Mouse (Mus musculus): ENCODE data around the gene Flywch1. TPM values are rescaled to one million over a fixed set of nuclear protein-coding genes. Genes with fewer than 3 reads are reported as not detected.

Gene Flywch1
- polyA plus RNA-seq, 1 experiment from 2014 or later, result 203 TPM

- Histone ChIP-seq H3K4me3 (no peak overlapping the region), H3K9ac (no peak overlapping the region), H3K4me2 (replicated peaks) (no peak overlapping the region; the same call in 1 of the 2 replicates), H3K27ac (no peak overlapping the region), H3K27me3 (peaks cover 42% of the 10 kb centered on the region), H3K4me1 (peaks cover 21% of the 10 kb centered on the region), H3K9me3 (replicated peaks) (no peaks in the 10 kb centered on the region), H3K36me3 (peaks cover 26% of the 10 kb centered on the region)
- 36% methylated on average over 10 of the region's 10 CpGs for WGBS
- no peak for ATAC-seq (ENCODE audit: low FRiP score)
These were observed 22.6 kb downstream of the Flywch1 start for GRCm38 (mm10) chr17:23748631-23749391.

DNA sequence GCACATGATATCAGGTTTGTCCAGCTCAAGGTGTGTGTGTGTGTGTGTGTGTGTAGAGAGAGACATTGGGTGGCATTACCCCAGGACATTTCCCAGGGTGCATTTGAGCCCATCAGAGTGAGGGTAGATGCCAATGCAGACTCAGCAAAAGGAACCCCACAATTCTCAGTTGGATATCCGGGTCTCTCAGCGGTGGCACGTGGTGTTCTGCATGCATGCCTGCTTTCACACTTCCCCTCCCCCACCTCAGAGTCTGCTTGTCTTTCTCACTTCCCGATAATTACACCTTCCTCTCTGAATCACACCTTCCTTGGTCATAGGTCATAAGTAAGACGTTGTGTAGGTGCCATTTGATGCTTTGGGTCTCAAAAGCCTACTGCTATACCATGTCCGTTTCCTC, 23.4 kb downstream of the Flywch1 start:
- Histone ChIP-seq H3K4me3 (no peak overlapping the region), H3K4me1 (peaks cover 21% of the 10 kb centered on the region), H3K36me3 (peaks cover 19% of the 10 kb centered on the region), H3K9ac (no peak overlapping the region), H3K27me3 (peaks cover 50% of the 10 kb centered on the region), H3K9me3 (replicated peaks) (no peaks in the 10 kb centered on the region), H3K27ac (no peak overlapping the region), H3K4me2 (replicated peaks) (no peak overlapping the region)
- 44% methylated on average over 6 of the region's 6 CpGs for WGBS
- no peak for ATAC-seq (ENCODE audit: low FRiP score)

DNA sequence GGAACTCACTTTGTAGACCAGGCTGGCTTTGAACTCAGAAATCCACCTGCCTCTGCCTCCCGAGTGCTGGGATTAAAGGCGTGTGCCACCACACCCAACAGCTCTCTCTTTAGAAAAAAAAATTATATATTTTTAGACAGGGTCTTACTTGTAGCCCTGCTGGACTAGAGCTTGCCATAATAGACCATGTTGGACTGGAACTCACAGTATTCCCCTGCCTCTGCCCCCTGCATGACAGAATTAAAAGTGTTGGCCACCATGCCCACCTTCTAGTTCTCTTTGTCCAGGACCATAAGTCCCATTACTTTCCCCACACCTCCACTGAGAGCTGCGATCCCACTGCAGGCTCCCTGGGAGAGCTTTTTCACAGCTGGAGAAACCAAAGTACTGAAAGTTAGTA, 23.9 kb downstream of the Flywch1 start:
- no peak overlapping the region for H3K9ac ChIP-seq
- peaks cover 21% of the 10 kb centered on the region for H3K4me1 ChIP-seq
- no peak overlapping the region for H3K4me2 ChIP-seq (replicated peaks)
- 80% methylated on average over 3 of the region's 3 CpGs for WGBS
- no peaks in the 10 kb centered on the region for H3K9me3 ChIP-seq (replicated peaks)
- H3K27ac ChIP-seq, result no peak overlapping the region
- no peak for ATAC-seq (ENCODE audit: low FRiP score)
- peaks cover 55% of the 10 kb centered on the region for H3K27me3 ChIP-seq
- peaks cover 13% of the 10 kb centered on the region for H3K36me3 ChIP-seq
- H3K4me3 ChIP-seq, result no peak overlapping the region

GRCm38 (mm10) chr17:23746767-23747166, 24.6 kb downstream of the Flywch1 start:
- no peaks in the 10 kb centered on the region for H3K9me3 ChIP-seq (replicated peaks)
- no peak for ATAC-seq (ENCODE audit: low FRiP score)
- 86% methylated on average over 3 of the region's 3 CpGs for WGBS
- no peak overlapping the region for H3K4me3 ChIP-seq
- H3K36me3 ChIP-seq, result peaks cover 6% of the 10 kb centered on the region
- no peak overlapping the region for H3K4me2 ChIP-seq (replicated peaks)
- no peak overlapping the region for H3K27ac ChIP-seq
- no peak overlapping the region for H3K9ac ChIP-seq
- H3K27me3 ChIP-seq, result peaks cover 62% of the 10 kb centered on the region
- H3K4me1 ChIP-seq, result peaks cover 27% of the 10 kb centered on the region

DNA sequence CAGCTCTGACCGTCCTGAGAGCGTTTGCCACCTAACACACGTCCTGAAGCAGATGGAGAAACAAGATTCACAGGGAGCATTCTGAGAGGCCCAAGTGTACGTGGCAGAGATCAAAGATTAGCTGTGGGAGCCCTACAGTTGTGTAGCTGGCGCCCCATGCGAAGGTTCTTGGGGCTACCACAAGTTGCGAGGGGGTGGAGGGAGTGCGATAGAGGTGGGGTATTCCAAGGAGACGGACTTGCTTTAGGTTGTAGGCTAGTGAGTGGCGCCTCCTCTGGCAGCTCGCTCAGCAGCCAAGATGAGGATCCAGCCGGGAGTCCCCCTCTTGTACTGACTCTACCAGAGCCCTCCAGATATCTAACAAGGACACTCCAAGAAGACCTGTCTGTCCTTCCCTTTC, 25.1 kb downstream of the Flywch1 start:
- no peak for ATAC-seq (ENCODE audit: low FRiP score)
- whole genome bisulfite sequencing, result 3% methylated on average over 12 of the region's 12 CpGs
- H3K4me3 ChIP-seq, result peak overlapping the region; percentile 31; the same call in 1 of the 2 replicates

DNA sequence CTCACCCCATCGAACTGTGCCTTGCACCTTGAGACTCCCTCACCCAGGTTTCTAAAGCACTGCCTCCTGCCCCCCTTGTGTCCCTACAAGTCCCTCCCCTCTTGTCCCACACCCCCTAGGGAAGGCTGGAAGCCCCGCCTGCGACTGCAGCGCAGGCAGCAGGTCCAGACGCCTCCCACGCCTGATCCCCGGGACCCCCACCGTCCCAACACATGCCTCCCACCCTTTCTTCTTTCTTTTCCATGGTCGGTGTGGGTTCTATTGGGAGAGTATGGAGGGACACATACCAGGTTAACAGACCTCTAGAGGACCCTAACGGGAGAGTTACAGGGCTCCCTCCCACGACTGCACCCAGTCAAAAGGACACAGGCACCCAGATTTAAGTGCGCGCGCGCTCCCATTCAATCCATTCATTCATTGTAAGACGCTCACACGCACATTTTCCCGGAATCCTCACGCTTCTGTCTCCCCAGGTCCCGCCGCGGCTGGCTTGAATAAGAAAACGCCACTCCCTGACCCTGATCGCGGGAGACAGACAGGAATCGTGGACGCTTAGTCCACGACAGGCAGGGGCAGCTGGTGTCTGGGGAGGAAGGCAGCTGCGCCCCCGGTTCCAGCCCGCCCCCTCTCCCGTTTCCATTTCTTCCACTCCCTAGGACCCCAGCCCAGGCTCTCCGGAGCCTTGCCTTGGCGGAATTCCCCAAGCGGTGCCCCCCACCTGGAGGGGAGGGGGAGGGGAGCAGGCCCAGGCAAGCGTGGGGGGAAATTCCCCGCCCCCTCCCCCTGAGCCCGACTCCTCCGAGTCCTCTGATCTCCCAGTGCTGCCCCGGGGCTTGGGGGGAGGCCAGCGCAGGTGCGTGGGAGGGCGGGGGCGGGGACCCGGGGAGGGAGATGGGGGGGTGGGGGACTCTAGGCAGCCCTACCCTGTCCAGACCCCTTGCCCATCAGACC, 25.8 kb downstream of the Flywch1 start, which contains the start of gene Kremen2:
TSS of gene Kremen2 (minus strand) at position 533 of the 951 bp plus-strand sequence.
- Histone ChIP-seq H3K9ac (peak within 1 kb of the TSS; percentile 39; the same call in 1 of the 2 replicates), H3K4me2 (replicated peaks) (peak within 1 kb of the TSS; percentile 65), H3K9me3 (replicated peaks) (no peaks in the 10 kb centered on the region), H3K4me1 (peaks cover 30% of the 10 kb centered on the region), H3K4me3 (peak within 1 kb of the TSS; percentile 31), H3K27me3 (peaks cover 74% of the 10 kb centered on the region), H3K36me3 (no peaks in the 10 kb centered on the region), H3K27ac (no peak within 1 kb of the TSS)
- ATAC-seq (ENCODE audit: low FRiP score), result no peak
- under 1% methylated on average over 39 of the region's 45 CpGs for WGBS

More for the DNA sequence above, 25.1 kb downstream of the Flywch1 start:
- Histone ChIP-seq H3K4me1 (peaks cover 27% of the 10 kb centered on the region), H3K9ac (no peak overlapping the region), H3K4me2 (replicated peaks) (peak overlapping the region; percentile 65), H3K9me3 (replicated peaks) (no peaks in the 10 kb centered on the region), H3K27me3 (peaks cover 67% of the 10 kb centered on the region), H3K36me3 (peaks cover 1% of the 10 kb centered on the region), H3K27ac (no peak overlapping the region)

DNA sequence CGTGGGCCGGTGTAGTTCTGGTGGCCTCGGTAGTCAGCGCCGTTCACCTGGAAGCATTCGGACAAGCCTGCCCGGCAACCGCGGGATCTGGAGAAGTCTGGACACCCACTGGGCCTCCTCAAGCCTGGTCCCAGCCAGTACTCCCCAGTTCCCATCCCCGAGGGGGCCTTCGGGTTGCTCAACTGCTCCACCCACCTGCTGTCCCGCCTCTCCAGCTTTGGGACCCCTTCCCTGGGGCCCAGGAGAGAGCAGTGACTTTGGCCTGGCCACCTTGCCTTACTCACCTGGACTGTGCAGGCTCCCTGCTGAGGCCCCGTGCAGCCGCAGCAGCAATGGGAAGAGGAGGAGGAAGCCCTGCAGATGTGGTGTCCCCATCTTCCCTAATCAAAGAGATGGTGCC, 26.8 kb downstream of the Flywch1 start:
- Histone ChIP-seq H3K4me2 (replicated peaks) (0 out of 2 replicates have a peak overlapping the region, but pooled peaks have one; percentile 65), H3K36me3 (no peaks in the 10 kb centered on the region), H3K4me3 (no peak overlapping the region), H3K27me3 (peaks cover 77% of the 10 kb centered on the region), H3K9me3 (replicated peaks) (no peaks in the 10 kb centered on the region), H3K4me1 (peaks cover 32% of the 10 kb centered on the region), H3K9ac (no peak overlapping the region), H3K27ac (no peak overlapping the region)
- 3% methylated on average over 14 of the region's 14 CpGs for WGBS
- ATAC-seq (ENCODE audit: low FRiP score), result no peak

DNA sequence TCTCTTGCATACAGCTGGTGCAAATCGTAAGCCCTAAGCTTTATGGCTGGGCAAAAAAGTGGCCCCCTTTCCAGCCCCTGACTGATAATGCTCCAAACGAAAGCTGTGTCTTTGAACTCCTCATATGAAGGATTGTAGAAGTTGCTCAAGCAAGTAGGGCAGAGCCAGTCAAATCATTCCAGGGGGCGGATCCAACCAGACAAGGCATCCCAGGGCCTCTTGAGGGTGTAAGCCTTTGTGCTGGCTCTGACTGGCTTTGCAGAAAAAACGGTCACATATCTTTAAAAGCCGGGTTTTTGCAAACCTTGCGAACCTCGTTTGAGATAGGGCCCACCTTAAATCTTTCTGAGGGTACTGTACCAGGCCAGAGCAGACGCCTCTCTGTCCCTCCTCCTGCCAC, 27.3 kb downstream of the Flywch1 start:
- WGBS, result 18% methylated on average over 8 of the region's 8 CpGs
- no peak overlapping the region for H3K4me3 ChIP-seq
- H3K4me1 ChIP-seq, result peaks cover 37% of the 10 kb centered on the region
- H3K9me3 ChIP-seq (replicated peaks), result no peaks in the 10 kb centered on the region
- ATAC-seq (ENCODE audit: low FRiP score), result no peak
- H3K9ac ChIP-seq, result no peak overlapping the region
- H3K27me3 ChIP-seq, result peaks cover 79% of the 10 kb centered on the region
- H3K4me2 ChIP-seq (replicated peaks), result no peak overlapping the region
- no peak overlapping the region for H3K27ac ChIP-seq
- no peaks in the 10 kb centered on the region for H3K36me3 ChIP-seq

DNA sequence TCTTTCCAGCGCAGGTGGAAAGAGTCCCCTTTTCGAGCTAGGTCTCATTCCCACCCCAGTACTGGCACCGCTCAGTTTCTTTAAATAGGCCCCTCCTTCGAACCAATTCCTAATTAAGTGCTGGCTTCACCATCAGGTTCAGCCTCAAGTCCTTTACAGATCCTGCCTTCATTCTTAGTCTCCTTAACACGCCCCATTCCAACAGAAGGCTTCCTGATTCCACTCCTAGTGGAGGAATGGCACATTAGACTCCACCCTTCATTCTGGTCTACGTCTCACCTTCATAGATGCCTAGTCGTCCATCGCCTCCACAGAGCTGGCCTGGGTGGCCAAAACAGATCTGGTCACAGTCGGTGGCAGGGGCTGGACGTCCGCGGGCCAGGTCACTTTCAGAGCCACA, 28.5 kb downstream of the Flywch1 start:
- no peak overlapping the region for H3K27ac ChIP-seq
- peaks cover 78% of the 10 kb centered on the region for H3K27me3 ChIP-seq
- ATAC-seq (ENCODE audit: low FRiP score), result no peak
- H3K9me3 ChIP-seq (replicated peaks), result no peaks in the 10 kb centered on the region
- no peak overlapping the region for H3K4me3 ChIP-seq
- no peak overlapping the region for H3K9ac ChIP-seq
- 0 out of 2 replicates have a peak, but pooled peaks cover under 1% of the 10 kb centered on the region for H3K36me3 ChIP-seq
- 63% methylated on average over 12 of the region's 12 CpGs for WGBS
- no peak overlapping the region for H3K4me2 ChIP-seq (replicated peaks)
- peaks cover 43% of the 10 kb centered on the region for H3K4me1 ChIP-seq

DNA sequence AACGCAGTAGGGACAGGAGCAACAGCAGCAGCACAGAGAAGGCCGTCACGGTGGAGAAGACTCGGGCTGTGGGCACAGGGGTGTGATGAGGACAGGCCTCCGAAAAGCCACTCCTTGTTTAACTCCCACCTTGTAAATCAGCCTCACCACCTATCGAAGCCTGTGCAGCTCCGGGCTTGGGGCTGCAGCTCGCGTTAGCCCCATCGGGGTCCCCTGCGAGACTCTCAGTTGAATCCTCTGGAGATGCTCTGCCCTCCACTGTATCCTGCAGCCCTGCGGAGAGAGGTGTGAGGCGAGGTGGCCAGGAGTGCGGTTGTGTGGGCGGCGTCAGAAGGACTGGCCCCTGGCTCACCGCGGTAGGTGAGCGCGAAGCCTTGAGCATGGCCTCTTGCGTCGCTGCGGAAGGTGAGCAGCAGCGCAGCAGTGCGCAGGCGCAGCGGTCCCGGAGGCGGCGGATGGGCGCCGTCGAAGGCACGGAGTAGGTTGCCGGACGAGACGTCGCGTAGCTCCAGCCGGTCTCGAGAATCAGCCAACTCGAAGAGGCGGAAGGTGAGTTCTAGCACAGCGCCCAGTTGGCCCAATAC, 29.1 kb downstream of the Flywch1 start:
- peaks cover 7% of the 10 kb centered on the region; the same call in 1 of the 2 replicates for H3K36me3 ChIP-seq
- 8% methylated on average over 44 of the region's 44 CpGs for WGBS
- H3K4me2 ChIP-seq (replicated peaks), result peak overlapping the region; percentile 44
- no peak overlapping the region for H3K27ac ChIP-seq
- peak overlapping the region; percentile 15 for H3K4me3 ChIP-seq
- H3K4me1 ChIP-seq, result peaks cover 47% of the 10 kb centered on the region
- peak overlapping the region; percentile 27; the same call in 1 of the 2 replicates for H3K9ac ChIP-seq
- no peaks in the 10 kb centered on the region for H3K9me3 ChIP-seq (replicated peaks)
- ATAC-seq (ENCODE audit: low FRiP score), result no peak
- H3K27me3 ChIP-seq, result peaks cover 77% of the 10 kb centered on the region

DNA sequence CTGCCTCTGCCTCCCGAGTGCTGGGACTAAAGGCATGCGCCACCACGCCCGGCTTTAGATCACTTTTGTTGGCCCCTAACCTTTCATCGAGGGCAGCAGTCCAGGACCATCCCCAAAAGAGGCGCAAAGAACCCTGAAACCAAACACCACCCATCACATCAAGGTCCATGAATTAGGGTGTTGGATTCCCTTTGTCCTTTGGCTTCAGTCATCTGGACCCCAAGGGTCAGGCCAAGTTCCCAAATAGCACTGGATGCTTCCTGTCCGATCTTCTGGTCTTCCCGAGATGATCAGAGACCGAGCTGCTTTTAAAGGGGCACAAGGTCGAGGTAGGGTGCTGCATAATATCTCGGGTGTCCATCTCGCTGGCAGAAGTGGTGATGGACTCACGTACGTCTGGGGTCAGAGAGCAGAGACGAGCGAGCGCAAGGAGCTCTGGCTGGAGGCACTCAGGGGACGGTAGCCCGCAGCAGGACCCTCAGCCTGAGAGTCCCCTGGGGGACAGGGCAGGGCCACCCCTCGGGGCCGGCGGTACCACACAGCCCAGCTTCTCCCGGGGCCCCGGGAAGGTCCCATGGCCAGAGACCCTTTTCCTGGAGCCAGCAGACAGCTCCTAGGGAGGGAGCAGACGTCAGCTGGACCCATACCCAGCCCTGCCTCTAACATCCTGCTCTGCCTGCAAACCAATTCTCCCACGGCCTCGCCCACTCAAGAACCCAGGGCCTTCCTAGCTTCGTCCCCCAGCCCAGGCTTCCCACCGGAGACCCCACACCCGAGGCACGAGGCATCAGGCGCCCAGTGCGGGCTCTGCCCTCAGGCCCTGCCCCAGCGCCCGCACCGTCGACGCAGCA, 29.8 kb downstream of the Flywch1 start:
- Histone ChIP-seq H3K9me3 (replicated peaks) (no peaks in the 10 kb centered on the region), H3K27me3 (peaks cover 71% of the 10 kb centered on the region), H3K9ac (no peak overlapping the region), H3K4me2 (replicated peaks) (peak overlapping the region; percentile 44; the same call in 1 of the 2 replicates), H3K36me3 (peaks cover 14% of the 10 kb centered on the region), H3K4me1 (peaks cover 47% of the 10 kb centered on the region), H3K4me3 (peak overlapping the region; percentile 15; the same call in 1 of the 2 replicates), H3K27ac (no peak overlapping the region)
- no peak for ATAC-seq (ENCODE audit: low FRiP score)
- 45% methylated on average over 38 of the region's 38 CpGs for WGBS

Measured in hindbrain, embryonic 12.5 days (tissue).